Mouse (Mus musculus): Measurements from ENCODE around the gene Scml4. TPM values are rescaled to one million over a fixed set of nuclear protein-coding genes. Genes with fewer than 3 reads are reported as not detected.

Gene Scml4
- polyA plus RNA-seq, 1 experiment from 2014 or later, result 0.49 TPM

- H3K36me3 ChIP-seq (replicated peaks; ENCODE audit: control insufficient read depth, insufficient read depth, low read depth, low read length), result no peaks in the 10 kb centered on the region
- no peak overlapping the region for H3K4me2 ChIP-seq (ENCODE audit: low read depth, low read length)
- no peak overlapping the region for H3K4me3 ChIP-seq (ENCODE audit: low read depth, low read length)
- no peak for DNase-seq (ENCODE audit: low spot score)
- no peak overlapping the region for H3K27ac ChIP-seq (replicated peaks; ENCODE audit: low read depth, low read length)
- WGBS, result 83% methylated on average over 7 of the region's 7 CpGs
- no peak for ATAC-seq (replicated peaks; ENCODE audit: insufficient number of reproducible peaks, low FRiP score, low TSS enrichment, low read depth)
- no peaks in the 10 kb centered on the region for H3K4me1 ChIP-seq (ENCODE audit: control insufficient read depth, insufficient read depth, low read length)
- H3K9ac ChIP-seq (replicated peaks; ENCODE audit: low read length), result no peak overlapping the region
- H3K27me3 ChIP-seq (ENCODE audit: control insufficient read depth, insufficient read depth, low read length), result no peaks in the 10 kb centered on the region
- H3K9me3 ChIP-seq (replicated peaks; ENCODE audit: control insufficient read depth, low read length), result no peaks in the 10 kb centered on the region
Measured at GRCm38 (mm10) chr10:42894696-42895095, 34.5 kb downstream of the Scml4 start.

GRCm38 (mm10) chr10:42896621-42897020, 36.5 kb downstream of the Scml4 start:
- H3K36me3 ChIP-seq (replicated peaks; ENCODE audit: control insufficient read depth, insufficient read depth, low read depth, low read length), result no peaks in the 10 kb centered on the region
- ATAC-seq (replicated peaks; ENCODE audit: insufficient number of reproducible peaks, low FRiP score, low TSS enrichment, low read depth) (no peak), DNase-seq (ENCODE audit: low spot score) (no peak)
- no peaks in the 10 kb centered on the region for H3K4me1 ChIP-seq (ENCODE audit: control insufficient read depth, insufficient read depth, low read length)
- H3K4me3 ChIP-seq (ENCODE audit: low read depth, low read length), result no peak overlapping the region
- H3K27ac ChIP-seq (replicated peaks; ENCODE audit: low read depth, low read length), result no peak overlapping the region
- no peak overlapping the region for H3K9ac ChIP-seq (replicated peaks; ENCODE audit: low read length)
- WGBS, result 90% methylated on average over 3 of the region's 3 CpGs
- H3K27me3 ChIP-seq (ENCODE audit: control insufficient read depth, insufficient read depth, low read length), result no peaks in the 10 kb centered on the region
- H3K4me2 ChIP-seq (ENCODE audit: low read depth, low read length), result no peak overlapping the region
- no peaks in the 10 kb centered on the region for H3K9me3 ChIP-seq (replicated peaks; ENCODE audit: control insufficient read depth, low read length)

- DNase-seq (ENCODE audit: low spot score) (no peak), ATAC-seq (replicated peaks; ENCODE audit: insufficient number of reproducible peaks, low FRiP score, low TSS enrichment, low read depth) (no peak)
- no peak overlapping the region for H3K27ac ChIP-seq (replicated peaks; ENCODE audit: low read depth, low read length)
- WGBS, result 86% methylated on average over 4 of the region's 4 CpGs
- no peak overlapping the region for H3K4me2 ChIP-seq (ENCODE audit: low read depth, low read length)
- H3K4me3 ChIP-seq (ENCODE audit: low read depth, low read length), result no peak overlapping the region
- H3K9ac ChIP-seq (replicated peaks; ENCODE audit: low read length), result no peak overlapping the region
- H3K4me1 ChIP-seq (ENCODE audit: control insufficient read depth, insufficient read depth, low read length), result no peaks in the 10 kb centered on the region
- H3K27me3 ChIP-seq (ENCODE audit: control insufficient read depth, insufficient read depth, low read length), result no peaks in the 10 kb centered on the region
- no peaks in the 10 kb centered on the region for H3K9me3 ChIP-seq (replicated peaks; ENCODE audit: control insufficient read depth, low read length)
- H3K36me3 ChIP-seq (replicated peaks; ENCODE audit: control insufficient read depth, insufficient read depth, low read depth, low read length), result no peaks in the 10 kb centered on the region
Measured at GRCm38 (mm10) chr10:42897166-42897565, 37.0 kb downstream of the Scml4 start.

GRCm38 (mm10) chr10:42897632-42898031, 37.5 kb downstream of the Scml4 start:
- Histone ChIP-seq H3K9me3 (replicated peaks; ENCODE audit: control insufficient read depth, low read length) (no peaks in the 10 kb centered on the region), H3K27ac (replicated peaks; ENCODE audit: low read depth, low read length) (no peak overlapping the region), H3K4me1 (ENCODE audit: control insufficient read depth, insufficient read depth, low read length) (no peaks in the 10 kb centered on the region), H3K27me3 (ENCODE audit: control insufficient read depth, insufficient read depth, low read length) (no peaks in the 10 kb centered on the region), H3K36me3 (replicated peaks; ENCODE audit: control insufficient read depth, insufficient read depth, low read depth, low read length) (no peaks in the 10 kb centered on the region), H3K4me2 (ENCODE audit: low read depth, low read length) (no peak overlapping the region), H3K4me3 (ENCODE audit: low read depth, low read length) (no peak overlapping the region), H3K9ac (replicated peaks; ENCODE audit: low read length) (no peak overlapping the region)
- WGBS, result 82% methylated on average over 5 of the region's 5 CpGs
- DNase-seq (ENCODE audit: low spot score) (no peak), ATAC-seq (replicated peaks; ENCODE audit: insufficient number of reproducible peaks, low FRiP score, low TSS enrichment, low read depth) (no peak)

- DNase-seq (ENCODE audit: low spot score), result no peak
- no peak overlapping the region for H3K4me2 ChIP-seq (ENCODE audit: low read depth, low read length)
- no peak overlapping the region for H3K4me3 ChIP-seq (ENCODE audit: low read depth, low read length)
- no peak for ATAC-seq (replicated peaks; ENCODE audit: insufficient number of reproducible peaks, low FRiP score, low TSS enrichment, low read depth)
- no peak overlapping the region for H3K9ac ChIP-seq (replicated peaks; ENCODE audit: low read length)
- 75% methylated on average over 4 of the region's 4 CpGs for WGBS
- no peak overlapping the region for H3K27ac ChIP-seq (replicated peaks; ENCODE audit: low read depth, low read length)
- no peaks in the 10 kb centered on the region for H3K36me3 ChIP-seq (replicated peaks; ENCODE audit: control insufficient read depth, insufficient read depth, low read depth, low read length)
- H3K27me3 ChIP-seq (ENCODE audit: control insufficient read depth, insufficient read depth, low read length), result no peaks in the 10 kb centered on the region
- H3K9me3 ChIP-seq (replicated peaks; ENCODE audit: control insufficient read depth, low read length), result no peaks in the 10 kb centered on the region
- no peaks in the 10 kb centered on the region for H3K4me1 ChIP-seq (ENCODE audit: control insufficient read depth, insufficient read depth, low read length)
Measured at GRCm38 (mm10) chr10:42901361-42901760, 41.2 kb downstream of the Scml4 start.

- no peaks in the 10 kb centered on the region for H3K4me1 ChIP-seq (ENCODE audit: control insufficient read depth, insufficient read depth, low read length)
- H3K36me3 ChIP-seq (replicated peaks; ENCODE audit: control insufficient read depth, insufficient read depth, low read depth, low read length), result no peaks in the 10 kb centered on the region
- no peaks in the 10 kb centered on the region for H3K9me3 ChIP-seq (replicated peaks; ENCODE audit: control insufficient read depth, low read length)
- H3K27me3 ChIP-seq (ENCODE audit: control insufficient read depth, insufficient read depth, low read length), result no peaks in the 10 kb centered on the region
- DNase-seq (ENCODE audit: low spot score) (no peak), ATAC-seq (replicated peaks; ENCODE audit: insufficient number of reproducible peaks, low FRiP score, low TSS enrichment, low read depth) (no peak)
- no peak overlapping the region for H3K4me2 ChIP-seq (ENCODE audit: low read depth, low read length)
- no peak overlapping the region for H3K9ac ChIP-seq (replicated peaks; ENCODE audit: low read length)
- H3K27ac ChIP-seq (replicated peaks; ENCODE audit: low read depth, low read length), result no peak overlapping the region
- WGBS, result 94% methylated on average over 1 of the region's 1 CpGs
- H3K4me3 ChIP-seq (ENCODE audit: low read depth, low read length), result no peak overlapping the region
Measured at GRCm38 (mm10) chr10:42903054-42903453, 42.9 kb downstream of the Scml4 start.

- no peaks in the 10 kb centered on the region for H3K27me3 ChIP-seq (ENCODE audit: control insufficient read depth, insufficient read depth, low read length)
- H3K27ac ChIP-seq (replicated peaks; ENCODE audit: low read depth, low read length), result no peak overlapping the region
- no peaks in the 10 kb centered on the region for H3K4me1 ChIP-seq (ENCODE audit: control insufficient read depth, insufficient read depth, low read length)
- no peak overlapping the region for H3K4me3 ChIP-seq (ENCODE audit: low read depth, low read length)
- no peak overlapping the region for H3K9ac ChIP-seq (replicated peaks; ENCODE audit: low read length)
- no peaks in the 10 kb centered on the region for H3K36me3 ChIP-seq (replicated peaks; ENCODE audit: control insufficient read depth, insufficient read depth, low read depth, low read length)
- DNase-seq (ENCODE audit: low spot score) (no peak), ATAC-seq (replicated peaks; ENCODE audit: insufficient number of reproducible peaks, low FRiP score, low TSS enrichment, low read depth) (no peak)
- no peaks in the 10 kb centered on the region for H3K9me3 ChIP-seq (replicated peaks; ENCODE audit: control insufficient read depth, low read length)
- 73% methylated on average over 1 of the region's 1 CpGs for WGBS
- no peak overlapping the region for H3K4me2 ChIP-seq (ENCODE audit: low read depth, low read length)
Measured at GRCm38 (mm10) chr10:42908562-42908961, 48.4 kb downstream of the Scml4 start.

GRCm38 (mm10) chr10:42910567-42910966, 50.4 kb downstream of the Scml4 start:
- WGBS, result 51% methylated on average over 4 of the region's 4 CpGs
- ATAC-seq (replicated peaks; ENCODE audit: insufficient number of reproducible peaks, low FRiP score, low TSS enrichment, low read depth), result no peak
- DNase-seq (ENCODE audit: low spot score), result no peak

More at GRCm38 (mm10) chr10:42910567-42910966, 50.4 kb downstream of the Scml4 start:
- Histone ChIP-seq H3K9ac (replicated peaks; ENCODE audit: low read length) (no peak overlapping the region), H3K4me1 (ENCODE audit: control insufficient read depth, insufficient read depth, low read length) (no peaks in the 10 kb centered on the region), H3K36me3 (replicated peaks; ENCODE audit: control insufficient read depth, insufficient read depth, low read depth, low read length) (no peaks in the 10 kb centered on the region), H3K4me2 (ENCODE audit: low read depth, low read length) (no peak overlapping the region), H3K4me3 (ENCODE audit: low read depth, low read length) (no peak overlapping the region), H3K9me3 (replicated peaks; ENCODE audit: control insufficient read depth, low read length) (no peaks in the 10 kb centered on the region), H3K27me3 (ENCODE audit: control insufficient read depth, insufficient read depth, low read length) (no peaks in the 10 kb centered on the region), H3K27ac (replicated peaks; ENCODE audit: low read depth, low read length) (no peak overlapping the region)

All from embryonic facial prominence, embryonic 11.5 days (tissue).